Mouse (Mus musculus): ENCODE data around the gene Pdlim7.

DNA sequence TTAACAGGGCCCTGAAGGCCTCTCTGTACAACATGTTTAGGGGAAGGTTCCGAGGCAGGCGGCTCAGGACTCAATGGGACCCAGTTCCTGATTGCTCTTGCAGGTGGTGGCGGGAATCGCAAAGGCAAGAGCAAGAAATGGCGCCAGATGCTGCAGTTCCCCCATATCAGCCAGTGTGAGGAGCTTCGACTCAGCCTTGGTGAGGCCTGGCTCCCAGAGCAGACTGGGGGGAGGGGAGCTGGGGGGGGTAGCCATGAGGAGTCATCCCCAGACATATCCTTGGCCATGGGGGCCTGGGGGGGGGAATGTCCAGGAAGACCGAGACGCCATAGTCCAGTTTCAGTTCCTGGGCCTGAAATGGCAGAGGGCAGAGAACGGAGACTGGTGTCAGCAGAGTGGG lies 64.3 kb downstream of the Pdlim7 start:
- no peak for TF ChIP-seq CTCF (IDR thresholded peaks at IDR 0.05; ENCODE audit: insufficient read depth, low read length)
- TF ChIP-seq POLR2A (IDR thresholded peaks at IDR 0.05; ENCODE audit: borderline replicate concordance, extremely low read depth, low read depth, low read length) = no peak
